Mouse (Mus musculus) MEL (cell line): ENCODE data around the gene Ubl3. TPM values are rescaled to one million over a fixed set of nuclear protein-coding genes. Genes with fewer than 3 reads are reported as not detected.

ENCODE experiments used
- DNase-seq: peaks from one replicate; pipeline ENCODE4 v3.0.0; 2011; ENCODE audit warnings: low read depth, low spot score
- H3K27ac ChIP-seq: 2 replicates; pipeline ENCODE4 v1.5.1; 2012; ENCODE audit warnings: low read depth, mild to moderate bottlenecking, control low read depth, low read length, moderate library complexity; ENCODE audit not compliant: control insufficient read depth
- H3K27me3 ChIP-seq, 2 experiments: fragments of 150-350 bp in 1 of 2; sonication (generic) in 1 of 2; 2 replicates each; pipeline ENCODE4 v1.6.1; 2012; ENCODE audit warnings: low read length in 2 of 2, mild to moderate bottlenecking in 2 of 2, improper control_type of control experiment in 1 of 2, moderate library complexity in 1 of 2; ENCODE audit not compliant: insufficient read depth in 2 of 2, control insufficient read depth in 1 of 2
- H3K36me3 ChIP-seq, 2 experiments: 2 replicates each; pipeline ENCODE4 v1.6.1; 2012 to 2014; ENCODE audit warnings: low read length in 2 of 2, improper control_type of control experiment in 1 of 2, inconsistent platforms in 1 of 2, mild to moderate bottlenecking in 1 of 2; ENCODE audit not compliant: insufficient read depth in 2 of 2, control insufficient read depth in 1 of 2
- H3K4me1 ChIP-seq, 2 experiments: fragments of 150-350 bp in 1 of 2; sonication (generic) in 1 of 2; 2 replicates each; pipeline ENCODE4 v1.6.1; 2012; ENCODE audit warnings: low read length in 2 of 2, improper control_type of control experiment in 1 of 2, mild to moderate bottlenecking in 1 of 2; ENCODE audit not compliant: insufficient read depth in 2 of 2, control insufficient read depth in 1 of 2
- H3K4me3 ChIP-seq, 2 experiments: fragments of 150-350 bp in 1 of 2; sonication (generic) in 1 of 2; 2 replicates each; pipeline ENCODE4 v1.5.1; 2012; ENCODE audit warnings: low read depth in 2 of 2, low read length in 2 of 2, mild to moderate bottlenecking in 2 of 2, moderate library complexity in 2 of 2, control low read depth in 1 of 2, improper control_type of control experiment in 1 of 2; ENCODE audit not compliant: control insufficient read depth in 1 of 2, insufficient read depth in 1 of 2
- H3K79me2 ChIP-seq: 2 replicates; pipeline ENCODE4 v1.6.1; 2012; ENCODE audit warnings: mild to moderate bottlenecking, low read length, moderate library complexity; ENCODE audit not compliant: control insufficient read depth, poor library complexity, insufficient read depth
- H3K9ac ChIP-seq: 2 replicates; pipeline ENCODE4 v1.6.1; 2012; ENCODE audit warnings: low read depth, mild to moderate bottlenecking, control low read depth, low read length, moderate library complexity; ENCODE audit not compliant: control insufficient read depth, poor library complexity, severe bottlenecking
- H3K9me3 ChIP-seq: fragments of 150-350 bp; sonication (generic); replicated peaks from 2 replicates; pipeline ENCODE4 v1.6.1; 2012; ENCODE audit warnings: mild to moderate bottlenecking, low read length, improper control_type of control experiment, moderate library complexity; ENCODE audit not compliant: insufficient read depth
- BHLHE40 ChIP-seq: IDR thresholded peaks from 2 replicates; pipeline ENCODE4 v1.6.1; 2012; ENCODE audit warnings: low read depth, mild to moderate bottlenecking, inconsistent platforms, low read length, improper control_type of control experiment, borderline replicate concordance
- CHD1 ChIP-seq: IDR thresholded peaks from 2 replicates; pipeline ENCODE4 v1.6.1; 2012; ENCODE audit warnings: low read depth, mild to moderate bottlenecking, inconsistent platforms, low read length, improper control_type of control experiment
- CHD2 ChIP-seq: IDR thresholded peaks from 2 replicates; pipeline ENCODE4 v1.6.1; 2011; ENCODE audit warnings: low read length, improper control_type of control experiment
- E2F4 ChIP-seq: IDR thresholded peaks from 2 replicates; pipeline ENCODE4 v1.6.1; 2011; ENCODE audit warnings: low read depth, low read length, improper control_type of control experiment, borderline replicate concordance
- ETS1 ChIP-seq: IDR thresholded peaks from 2 replicates; pipeline ENCODE4 v1.6.1; 2012; ENCODE audit warnings: low read depth, mild to moderate bottlenecking, inconsistent platforms, low read length, improper control_type of control experiment, moderate library complexity
- GABPA ChIP-seq: IDR thresholded peaks from 2 replicates; pipeline ENCODE4 v1.6.1; 2012; ENCODE audit warnings: low read depth, mild to moderate bottlenecking, inconsistent platforms, low read length, improper control_type of control experiment, moderate library complexity
- GATA1 ChIP-seq: IDR thresholded peaks from 2 replicates; pipeline ENCODE4 v1.6.1; 2011; ENCODE audit warnings: low read depth, low read length, improper control_type of control experiment
- KAT2A ChIP-seq: conservative IDR thresholded peaks from 2 replicates; pipeline ENCODE4 v1.6.1; 2012; ENCODE audit warnings: low read depth, low read length, improper control_type of control experiment, inconsistent platforms
- MAFK ChIP-seq: IDR thresholded peaks from 2 replicates; pipeline ENCODE4 v1.6.1; 2011; ENCODE audit warnings: low read depth, mild to moderate bottlenecking, low read length, improper control_type of control experiment, borderline replicate concordance
- MAX ChIP-seq: IDR thresholded peaks from 2 replicates; pipeline ENCODE4 v1.6.1; 2011; ENCODE audit warnings: low read length, improper control_type of control experiment
- MAZ ChIP-seq: IDR thresholded peaks from 2 replicates; pipeline ENCODE4 v1.6.1; 2012; ENCODE audit warnings: low read depth, mild to moderate bottlenecking, inconsistent platforms, low read length, improper control_type of control experiment
- MYB ChIP-seq: IDR thresholded peaks from 2 replicates; pipeline ENCODE4 v1.6.1; 2011; ENCODE audit warnings: mild to moderate bottlenecking, low read depth, low read length, improper control_type of control experiment
- MYC ChIP-seq: IDR thresholded peaks from 2 replicates; pipeline ENCODE4 v1.6.1; 2011; ENCODE audit warnings: low read depth, mild to moderate bottlenecking, low read length, improper control_type of control experiment, moderate library complexity
- NRF1 ChIP-seq: IDR thresholded peaks from 2 replicates; pipeline ENCODE4 v1.6.1; 2014; ENCODE audit warnings: low read depth, mild to moderate bottlenecking, inconsistent platforms, low read length, improper control_type of control experiment, moderate library complexity; ENCODE audit not compliant: poor library complexity, insufficient read depth, severe bottlenecking
- POLR2AphosphoS2 ChIP-seq: IDR thresholded peaks from 2 replicates; pipeline ENCODE4 v1.6.1; 2011; ENCODE audit warnings: low read length, improper control_type of control experiment
- RAD21 ChIP-seq: IDR thresholded peaks from 2 replicates; pipeline ENCODE4 v1.6.1; 2011; ENCODE audit warnings: mild to moderate bottlenecking, low read depth, low read length, improper control_type of control experiment
- SIN3A ChIP-seq: IDR thresholded peaks from 2 replicates; pipeline ENCODE4 v1.6.1; 2012; ENCODE audit warnings: low read length, improper control_type of control experiment, inconsistent platforms
- SMC3 ChIP-seq: IDR thresholded peaks from 2 replicates; pipeline ENCODE4 v1.6.1; 2011; ENCODE audit warnings: low read depth, low read length, improper control_type of control experiment
- TBP ChIP-seq: IDR thresholded peaks from 2 replicates; pipeline ENCODE4 v1.8.0; 2011; ENCODE audit warnings: low read depth, low read length, improper control_type of control experiment
- TCF12 ChIP-seq: IDR thresholded peaks from 2 replicates; pipeline ENCODE4 v1.6.1; 2014; ENCODE audit warnings: low read depth, mild to moderate bottlenecking, inconsistent platforms, low read length, improper control_type of control experiment, moderate library complexity
- USF2 ChIP-seq, 2 experiments: IDR thresholded peaks; 2 replicates each; pipeline ENCODE4 v1.6.1; 2011 to 2012; ENCODE audit warnings: improper control_type of control experiment in 2 of 2, low read length in 2 of 2, borderline replicate concordance in 1 of 2, inconsistent platforms in 1 of 2, low read depth in 1 of 2, mild to moderate bottlenecking in 1 of 2; ENCODE audit not compliant: insufficient read depth in 1 of 2
- ZKSCAN1 ChIP-seq: IDR thresholded peaks from 2 replicates; pipeline ENCODE4 v1.6.1; 2012; ENCODE audit warnings: low read depth, mild to moderate bottlenecking, inconsistent platforms, low read length, improper control_type of control experiment, moderate library complexity
- ZMIZ1 ChIP-seq: IDR thresholded peaks from 2 replicates; pipeline ENCODE4 v1.6.1; 2012; ENCODE audit warnings: low read depth, mild to moderate bottlenecking, inconsistent platforms, low read length, improper control_type of control experiment, moderate library complexity
- ZNF384 ChIP-seq: IDR thresholded peaks from 2 replicates; pipeline ENCODE4 v1.6.1; 2012; ENCODE audit warnings: low read depth, mild to moderate bottlenecking, inconsistent platforms, low read length, improper control_type of control experiment
- polyA plus RNA-seq, 2 experiments: library from polyadenylated mRNA; stranded (reverse) in 1 of 2; unstranded in 1 of 2; fragments of >175 nt in 1 of 2; fragments of >200 nt in 1 of 2; gene quantifications; 2 replicates each; pipeline versions ENCODE4 v1.2.1 to v1.2.4; 2012; ENCODE audit warnings: low replicate concordance in 2 of 2, low read depth in 1 of 2; ENCODE audit not compliant: insufficient read length in 2 of 2, insufficient read depth in 1 of 2, missing spikeins in 1 of 2
- total RNA-seq: library from RNA; depleted of rRNA; stranded (reverse); fragments of 300-350 nt; gene quantifications from 2 replicates; pipeline ENCODE4 v1.2.3, GENCODE M21; 2012

The Ubl3 gene
- total and polyA plus RNA-seq, 3 experiments, result 41.0 to 59.0 TPM; not detected in 1

DNA sequence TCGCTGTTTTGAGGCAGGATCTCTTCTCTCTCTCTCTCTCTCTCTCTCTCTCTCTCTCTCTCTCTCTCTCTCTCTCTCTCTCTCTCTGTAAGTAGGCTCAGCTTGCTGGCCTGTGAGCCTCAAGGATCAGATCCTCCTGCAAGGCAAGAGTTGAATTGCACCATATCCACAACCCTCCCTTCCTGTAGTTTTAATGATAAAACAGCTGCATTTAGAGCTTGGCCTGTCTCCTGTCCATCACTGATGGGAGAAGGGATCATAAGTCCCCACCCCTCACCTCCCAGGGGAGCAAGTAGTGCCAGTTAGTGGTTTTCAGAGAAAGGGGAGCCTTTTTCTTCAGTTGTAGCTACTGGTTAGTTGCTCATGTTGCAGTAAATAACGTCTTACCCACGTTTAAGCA is 11.5 kb upstream of the Ubl3 start:
- DNase-seq, result no peak
- H3K9ac ChIP-seq, result no peak overlapping the region

DNA sequence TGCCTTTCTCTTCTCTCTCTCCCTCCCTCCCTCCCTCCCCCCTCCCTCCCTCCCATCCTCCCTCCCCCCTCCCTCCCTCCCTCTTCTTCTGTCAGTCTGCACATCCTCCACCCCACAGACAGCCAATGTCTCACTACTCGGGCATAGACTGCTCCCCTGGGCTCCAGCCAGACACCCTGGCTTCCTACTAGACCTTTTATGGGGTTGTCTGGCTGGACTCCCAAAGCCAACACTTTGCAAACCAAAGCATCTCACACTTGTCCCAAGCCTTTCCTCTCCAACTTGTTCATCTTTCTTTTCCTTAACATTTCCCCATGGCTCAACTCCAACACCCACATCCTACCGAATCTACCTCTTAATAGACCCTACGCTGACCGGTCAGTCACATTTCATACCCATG is 10.7 kb upstream of the Ubl3 start:
- Histone ChIP-seq H3K9me3 (no peaks in the 10 kb centered on the region), H3K9ac (no peak overlapping the region), H3K4me1 (peaks cover 0 to 6% of the 10 kb centered on the region in 2 experiments; a peak in 2 of 4 replicates), H3K79me2 (no peaks in the 10 kb centered on the region), H3K27me3 (peaks cover 0 to 2% of the 10 kb centered on the region in 2 experiments; a peak in 3 of 4 replicates), H3K4me3 (no peak overlapping the region), H3K36me3 (peaks cover 0 to 7% of the 10 kb centered on the region in 2 experiments; a peak in 2 of 4 replicates), H3K27ac (no peak overlapping the region)
- DNase-seq, result no peak
- TF ChIP-seq POLR2AphosphoS2 (no peak), USF2 (IDR thresholded peaks at IDR 0.05; ENCODE audit: borderline replicate concordance in 1 of 2, insufficient read depth in 1 of 2, low read depth in 1 of 2, low read length in 2 of 2) (no peak), MYC (no peak), SIN3A (no peak), MYB (no peak), MAFK (no peak), NRF1 (no peak), ETS1 (no peak), ZKSCAN1 (no peak)

More for the DNA sequence above, 11.5 kb upstream of the Ubl3 start:
- TF ChIP-seq ZMIZ1, result no peak
- no peak for TF ChIP-seq RAD21
- TF ChIP-seq TBP, result no peak
- no peak for TF ChIP-seq ZNF384
- no peak for TF ChIP-seq BHLHE40
- TF ChIP-seq CHD1, result no peak
- TF ChIP-seq SMC3, result no peak
- TF ChIP-seq CHD2, result no peak
- no peak for TF ChIP-seq KAT2A
- TF ChIP-seq MYC, result no peak
- TF ChIP-seq GATA1, result no peak
- TF ChIP-seq NRF1, result no peak
- TF ChIP-seq E2F4, result no peak
- no peak for TF ChIP-seq GABPA
- TF ChIP-seq ZKSCAN1, result no peak
- no peak for TF ChIP-seq MAZ
- TF ChIP-seq MAX, result no peak
- no peak for TF ChIP-seq TCF12
- Histone ChIP-seq H3K36me3 (peaks cover 0 to 7% of the 10 kb centered on the region in 2 experiments; a peak in 2 of 4 replicates), H3K79me2 (no peaks in the 10 kb centered on the region), H3K4me1 (peaks cover 0 to 2% of the 10 kb centered on the region in 2 experiments; a peak in 2 of 4 replicates), H3K27ac (no peak overlapping the region), H3K4me3 (no peak overlapping the region), H3K9me3 (no peaks in the 10 kb centered on the region), H3K27me3 (peaks cover 0 to 2% of the 10 kb centered on the region in 2 experiments; a peak in 3 of 4 replicates)
